Mouse (Mus musculus) thymus, adult 18-20 months (tissue): Measurements from ENCODE around the gene Asb13.
A peak's percentile ranks its signal among the peaks of the same experiment; 100 is the strongest.

ENCODE experiments used
- DNase-seq, 2 experiments: peaks; one replicate each; pipeline ENCODE4 v3.0.0; 2022; ENCODE audit warnings: mixed read lengths in 2 of 2

The Asb13 gene

DNA sequence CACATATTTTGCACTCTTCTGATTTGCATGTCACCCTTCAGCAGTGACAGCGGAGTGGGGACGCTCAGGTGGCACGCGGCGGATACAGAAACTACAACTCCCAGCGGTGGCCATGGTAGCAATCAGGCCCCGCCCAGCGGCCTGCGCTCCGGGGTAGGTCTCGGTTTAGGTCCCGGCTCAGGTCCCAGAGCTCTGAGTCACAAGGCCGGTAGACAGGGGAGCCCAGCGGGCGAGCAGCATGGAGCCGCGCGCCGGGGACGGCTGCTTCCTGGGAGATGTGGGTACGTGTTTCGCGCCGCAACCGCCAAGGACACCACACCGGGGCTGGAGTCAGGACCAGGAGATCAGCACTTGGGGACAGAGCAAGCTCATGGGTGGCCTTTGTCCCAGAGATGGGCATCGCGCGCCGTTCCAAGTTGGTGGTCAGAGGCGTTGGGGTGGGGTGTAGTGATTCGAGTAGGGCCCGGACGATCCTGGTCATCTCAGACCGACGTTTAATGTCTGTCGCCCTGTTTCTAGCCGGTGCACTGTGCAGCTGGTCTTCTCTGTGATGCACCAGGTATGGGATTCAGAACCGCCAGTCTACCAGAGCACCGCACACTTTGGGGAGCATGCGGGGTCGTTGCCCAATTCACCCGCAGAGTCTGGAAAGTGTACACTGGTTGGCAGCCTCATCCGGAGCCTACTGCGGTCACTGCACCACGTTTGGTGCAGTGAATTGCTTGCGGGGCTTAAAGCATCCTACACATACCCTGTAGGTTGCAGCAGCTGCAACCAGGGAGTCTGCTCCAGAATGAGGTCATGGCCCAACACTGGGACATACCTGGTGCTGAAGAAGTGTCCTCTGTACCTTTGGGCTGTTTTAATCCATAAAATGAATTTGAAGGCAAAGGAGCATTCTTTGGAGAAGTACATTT lies at the start of gene Asb13:
Gene Asb13, plus strand, starts transcription at position 138 of the 917 bp plus-strand sequence.
- peak; percentile 83 for DNase-seq

DNA sequence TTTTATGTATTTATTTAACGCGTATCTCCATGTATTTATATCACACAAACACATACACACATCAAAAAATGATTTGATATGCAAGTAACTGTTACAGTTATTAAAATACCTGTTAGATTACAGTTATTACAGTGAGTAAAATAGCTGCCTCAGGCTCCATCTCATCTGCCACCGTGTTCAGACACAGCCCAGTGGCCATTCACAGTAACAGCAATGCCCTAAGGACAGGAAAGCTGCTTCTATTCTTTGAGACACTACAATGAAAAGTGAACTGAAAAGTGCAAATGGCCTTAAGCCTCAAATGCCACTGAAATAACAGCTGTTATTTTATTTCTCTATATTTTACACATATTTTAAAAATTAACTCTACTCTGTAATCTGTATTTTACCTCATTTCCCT lies 43.0 kb upstream of the Asb13 start:
- no peak for DNase-seq

DNA sequence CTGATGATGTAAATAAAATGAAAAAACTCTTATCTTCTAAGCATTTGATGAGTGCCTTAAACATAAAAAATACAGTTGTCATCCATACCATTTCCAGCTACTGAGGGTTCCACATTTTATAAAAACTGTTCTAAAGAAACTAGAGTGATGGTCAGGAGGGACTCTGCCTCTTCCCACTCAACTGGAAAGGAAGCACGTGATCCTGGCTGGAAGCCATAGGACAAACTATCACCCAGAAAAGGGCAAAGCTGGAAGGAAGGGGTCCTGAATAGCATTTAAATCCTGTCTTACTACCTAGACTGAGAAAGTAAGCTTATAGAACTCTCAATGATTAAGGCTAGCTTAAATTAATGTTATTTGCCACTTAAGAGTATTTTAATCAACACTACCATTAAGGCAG lies 39.5 kb upstream of the Asb13 start:
- DNase-seq: no peak

DNA sequence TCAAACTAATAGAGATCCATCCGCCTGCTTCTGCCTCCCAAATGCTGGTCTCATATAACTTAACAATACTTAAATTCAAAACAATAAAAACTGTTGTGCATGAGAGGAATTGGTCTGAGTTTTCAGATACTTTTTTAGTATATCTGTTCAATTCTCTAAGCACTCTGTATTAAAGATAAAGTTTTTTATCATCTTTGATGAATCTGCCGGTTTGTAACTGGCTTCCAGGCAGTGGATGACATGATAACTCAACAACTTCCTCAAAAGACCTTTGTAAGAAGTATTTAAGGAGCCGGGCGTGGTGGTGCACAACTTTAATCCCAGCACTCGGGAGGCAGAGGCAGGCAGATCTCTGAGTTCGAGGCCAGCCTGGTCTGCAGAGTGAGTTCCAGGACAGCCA lies 37.6 kb upstream of the Asb13 start:
- DNase-seq: no peak

DNA sequence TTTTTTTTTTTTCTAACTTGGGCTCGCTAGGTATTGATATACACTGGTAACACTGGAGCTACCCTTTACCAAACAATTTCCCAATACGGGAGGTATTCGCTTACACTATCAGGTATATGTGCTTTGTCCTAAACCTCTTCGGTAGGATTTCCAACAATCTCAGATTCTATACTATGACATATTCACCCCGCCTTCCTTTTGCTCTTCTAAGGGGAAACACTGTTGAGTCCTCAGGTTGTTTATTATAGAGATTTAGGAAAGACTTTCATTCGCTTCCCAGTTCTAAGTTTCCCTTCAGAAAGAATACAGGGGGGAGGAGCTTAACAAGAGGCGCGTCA lies 24.1 kb upstream of the Asb13 start:
- no peak for DNase-seq

DNA sequence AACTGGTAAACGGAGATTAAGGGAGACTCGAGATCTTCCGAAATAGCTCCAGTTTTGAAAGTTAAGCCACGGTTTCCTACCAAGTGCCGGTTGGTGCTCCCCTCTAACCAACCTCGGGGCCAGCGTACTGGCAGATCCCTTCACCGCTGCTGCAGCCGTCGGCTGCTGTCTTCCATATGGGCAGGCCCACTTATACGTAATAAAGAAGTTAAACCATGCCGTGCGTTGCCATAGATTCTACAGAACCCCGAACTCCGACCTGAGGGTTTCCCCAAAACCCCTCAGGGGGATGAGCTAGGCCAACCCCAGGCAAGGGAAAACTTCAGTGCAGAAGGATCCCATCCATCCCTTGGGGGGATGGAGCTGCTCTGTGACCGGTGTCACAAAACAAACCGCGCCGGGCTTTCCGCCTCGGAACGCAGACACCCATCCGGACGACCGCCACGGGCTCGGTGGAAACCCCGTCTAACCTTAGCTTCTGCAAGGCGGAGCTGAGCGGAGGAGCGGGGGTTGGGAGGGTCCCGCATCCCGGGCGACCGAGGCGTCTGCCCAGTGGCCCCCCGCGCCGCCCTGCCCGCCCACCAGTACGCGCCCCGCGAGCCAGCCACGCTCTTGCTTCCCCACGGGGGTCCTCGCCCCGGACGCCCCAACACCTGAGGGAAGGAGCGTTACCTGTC lies 23.6 kb upstream of the Asb13 start:
- DNase-seq: no peak

DNA sequence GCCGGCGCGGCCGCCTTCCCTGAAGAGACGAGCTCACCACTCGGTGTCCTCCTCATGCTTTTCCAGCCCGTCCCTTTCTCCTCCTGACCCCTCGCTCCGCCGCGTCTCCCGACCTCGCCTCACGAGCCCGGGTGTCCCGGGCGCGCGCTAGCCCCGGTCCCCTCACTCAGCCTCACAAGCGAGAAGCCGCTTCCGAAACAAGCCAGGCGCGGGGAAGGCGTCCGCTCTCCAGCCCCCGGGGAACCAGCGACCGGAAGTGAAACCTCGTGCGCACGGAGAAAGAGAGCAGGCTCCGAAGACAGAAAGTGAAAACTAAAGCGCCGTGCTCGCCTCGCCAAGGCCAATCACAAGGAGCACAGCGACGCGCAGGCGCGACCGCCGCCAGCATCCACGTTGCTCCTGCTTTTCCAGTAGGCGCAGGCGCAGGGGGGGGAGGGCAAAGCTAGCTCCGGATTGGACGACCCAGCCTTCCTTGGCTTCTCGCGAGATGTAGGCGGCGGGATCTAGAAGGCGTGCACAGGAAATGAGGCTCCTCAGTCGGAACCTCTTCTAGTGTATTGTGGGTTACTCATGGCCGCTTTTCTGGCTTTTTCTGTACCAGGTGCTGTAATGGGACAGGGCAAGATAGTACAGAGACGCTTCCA lies 22.9 kb upstream of the Asb13 start, which contains the start of gene Fam208b:
Gene Fam208b, minus strand, starts transcription at position 314 of the 644 bp plus-strand sequence.
- peak; percentile 98 for DNase-seq

DNA sequence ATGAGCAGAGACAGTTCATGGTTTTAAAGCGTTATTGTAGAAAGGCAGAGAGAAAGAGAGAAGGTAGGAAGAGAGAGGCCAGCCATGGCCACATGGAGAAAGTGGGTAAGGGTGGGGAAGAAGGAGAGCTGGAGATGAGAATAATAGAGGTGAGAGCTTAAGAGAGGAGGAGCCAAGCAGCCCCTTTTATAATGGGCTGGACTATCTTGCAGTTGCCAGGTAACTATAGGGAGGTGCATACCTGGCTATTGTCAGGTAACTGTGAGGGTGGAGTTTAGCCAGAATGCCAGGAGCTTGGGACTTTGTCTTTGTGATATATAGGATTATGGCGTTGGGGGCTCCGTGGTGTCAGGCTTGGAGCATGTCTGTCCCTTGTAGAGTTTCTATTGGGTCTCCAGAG lies 6.7 kb upstream of the Asb13 start:
- no peak for DNase-seq

DNA sequence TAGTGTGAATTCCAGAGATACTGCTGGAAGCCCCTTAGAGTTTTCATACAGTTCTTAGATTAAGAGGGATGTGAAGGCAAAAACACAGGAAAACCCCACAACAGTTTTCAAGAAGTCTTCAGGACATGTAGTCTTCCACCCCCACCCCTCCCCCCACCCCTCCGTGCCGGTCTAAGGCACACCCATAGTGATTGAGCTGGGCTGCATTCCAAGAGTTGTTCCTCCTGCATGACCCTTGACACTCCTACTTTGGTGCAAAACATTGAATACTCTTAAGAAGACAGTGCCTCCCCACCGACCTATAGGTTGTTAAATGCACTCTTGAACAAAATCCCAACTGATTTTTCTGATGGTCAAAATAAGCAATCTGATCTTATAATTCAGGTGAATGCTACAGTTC lies 5.7 kb upstream of the Asb13 start:
- DNase-seq: no peak

DNA sequence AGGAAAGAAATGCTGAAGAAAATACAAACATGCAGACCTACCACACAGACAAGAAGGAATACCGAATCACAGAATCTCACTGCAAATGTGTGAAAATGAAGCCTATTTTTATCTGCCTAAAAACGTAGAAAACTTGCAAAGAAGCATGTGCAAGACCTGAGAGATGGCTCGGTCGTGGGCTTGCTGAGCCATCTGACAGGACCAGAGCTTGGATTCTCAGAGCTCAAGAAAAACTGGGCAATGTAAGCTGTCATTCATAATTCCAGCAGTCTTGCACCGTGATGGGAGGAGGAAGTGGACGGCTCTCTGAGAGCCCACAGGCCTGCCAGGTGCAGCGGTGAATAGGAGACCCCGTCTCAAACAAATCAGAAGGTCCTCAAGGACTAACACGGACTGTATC lies 1.3 kb upstream of the Asb13 start:
- DNase-seq: no peak

DNA sequence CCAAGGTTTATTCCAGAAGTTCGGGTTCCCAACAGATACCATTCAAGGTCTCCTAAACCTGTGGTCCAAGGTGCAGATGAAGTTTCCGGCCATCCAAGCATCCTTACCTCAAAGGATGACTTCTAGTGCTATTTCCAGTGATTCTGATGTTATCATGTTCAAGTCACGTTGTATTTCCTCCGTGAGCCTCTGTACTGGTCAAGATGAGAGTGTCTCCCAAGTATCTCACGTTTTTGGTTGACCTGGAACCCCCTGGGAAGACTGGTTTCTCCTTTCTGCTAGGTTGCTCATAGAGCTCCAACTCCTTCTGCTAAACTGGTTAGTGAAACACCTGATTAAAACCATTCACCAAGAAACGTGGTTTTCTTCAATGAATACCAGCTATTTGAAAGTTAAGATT lies 701 bp upstream of the Asb13 start:
- no peak for DNase-seq

DNA sequence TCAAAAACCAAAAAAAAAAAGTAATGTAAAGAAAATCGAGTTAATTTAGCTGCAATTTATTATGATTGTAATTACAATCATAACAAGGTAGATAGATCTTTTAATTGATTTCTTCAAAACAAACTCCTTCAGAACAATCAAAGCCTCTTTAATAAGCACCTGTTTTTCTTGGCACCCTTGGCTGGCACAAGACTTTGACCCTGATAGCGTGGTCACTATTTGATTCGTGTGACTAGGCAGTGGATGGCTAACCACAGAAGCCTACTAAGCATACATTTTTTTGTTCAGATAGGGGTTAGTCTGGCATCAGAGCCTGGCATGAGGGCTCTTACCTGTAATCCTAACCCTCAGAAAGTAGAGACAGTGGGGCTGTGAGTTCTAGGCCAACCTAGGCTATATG lies 1.2 kb downstream of the Asb13 start:
- no peak for DNase-seq

DNA sequence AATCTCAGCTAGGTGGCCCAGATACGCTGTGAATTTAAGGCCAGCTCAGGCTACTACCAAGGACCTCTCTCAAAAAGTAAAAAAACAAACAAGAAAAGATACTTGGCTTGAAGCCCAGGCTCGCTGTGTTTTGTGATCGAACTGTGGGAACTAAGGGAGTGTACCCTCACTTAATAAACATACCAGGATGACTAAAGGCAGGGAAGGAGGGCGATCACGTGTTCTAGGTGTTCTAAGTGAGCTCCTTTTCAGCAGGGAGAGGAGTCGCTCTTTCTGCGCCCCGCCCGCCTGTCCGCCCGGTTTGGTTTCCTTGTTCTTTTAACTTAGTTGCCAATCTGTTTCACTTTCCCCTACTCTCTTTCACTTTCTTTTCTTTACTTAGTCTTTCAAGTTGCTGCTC lies 3.0 kb downstream of the Asb13 start:
- peak; percentile 7 to 42 for DNase-seq

DNA sequence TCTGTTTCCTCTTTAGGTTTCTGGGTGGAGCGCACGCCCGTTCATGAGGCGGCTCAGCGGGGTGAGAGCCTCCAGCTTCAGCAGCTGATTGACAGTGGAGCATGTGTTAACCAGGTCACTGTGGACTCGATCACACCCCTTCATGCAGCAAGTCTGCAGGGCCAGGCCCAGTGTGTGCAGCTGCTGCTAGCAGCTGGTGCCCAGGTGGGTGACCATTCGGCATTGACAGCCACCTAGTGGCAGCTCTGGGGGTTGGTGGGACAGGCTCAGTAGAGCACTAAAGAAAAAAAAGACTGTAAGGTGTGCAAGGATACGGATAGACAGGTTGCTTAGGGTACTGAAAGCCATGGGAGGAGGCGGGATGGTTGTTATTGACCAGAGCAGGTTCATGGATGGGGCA lies 8.2 kb downstream of the Asb13 start:
- DNase-seq: peak; percentile 10 to 17

DNA sequence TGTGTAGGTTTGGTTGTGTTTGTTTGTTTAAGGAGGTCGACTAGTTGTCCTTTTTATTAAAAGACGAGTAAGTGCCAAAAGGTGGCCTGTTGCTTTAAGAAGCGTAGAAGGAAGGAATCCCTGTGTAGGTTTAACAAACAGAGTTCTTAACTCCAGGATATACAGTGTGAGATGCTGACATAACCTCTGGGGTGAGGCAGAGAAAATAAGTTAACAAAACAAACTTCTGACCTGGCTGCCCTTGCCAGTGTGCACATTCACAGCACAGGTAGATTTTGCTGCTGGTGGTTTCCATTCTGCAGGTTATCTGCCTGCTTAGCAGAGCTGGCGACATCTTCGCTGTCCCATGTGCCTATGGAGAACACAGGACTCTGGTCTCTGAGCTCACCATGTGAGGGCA lies 8.7 kb downstream of the Asb13 start:
- DNase-seq: no peak

DNA sequence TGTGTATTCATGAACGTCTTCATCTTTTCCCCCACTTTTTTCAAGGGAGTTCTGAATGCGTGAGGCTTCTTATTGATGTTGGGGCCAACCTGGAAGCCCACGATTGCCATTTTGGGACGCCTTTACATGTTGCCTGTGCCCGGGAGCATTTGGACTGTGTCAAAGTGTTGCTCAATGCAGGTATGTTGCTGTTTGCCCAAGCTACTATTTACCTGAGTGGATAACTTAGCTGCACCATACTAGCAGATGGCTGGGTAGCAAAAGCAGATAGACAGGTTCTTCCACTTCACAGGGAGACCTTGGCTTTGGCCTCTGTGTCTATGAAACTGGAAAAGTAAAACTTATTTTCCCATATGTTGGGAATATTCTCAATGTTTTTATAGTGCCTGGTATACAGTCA lies 11.0 kb downstream of the Asb13 start:
- no peak for DNase-seq

DNA sequence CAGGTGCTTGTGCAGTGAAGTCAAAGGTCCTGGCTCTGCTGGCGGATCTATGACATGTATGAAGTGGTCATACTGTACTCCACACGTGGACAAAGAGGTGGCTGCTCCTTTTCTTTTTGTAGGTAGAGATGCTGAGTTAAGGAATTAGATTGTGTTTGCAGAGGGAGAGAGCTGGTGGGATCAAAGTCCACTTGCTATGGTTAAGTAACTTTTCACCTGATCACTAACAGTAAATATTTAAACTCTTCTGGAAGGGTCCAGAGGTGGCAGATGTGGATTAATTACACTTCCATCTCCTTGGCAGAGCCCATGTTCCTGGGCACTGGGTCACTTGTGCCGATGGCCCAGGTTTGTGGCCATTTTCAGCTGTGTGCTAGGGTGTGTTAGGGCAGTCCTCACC lies 12.1 kb downstream of the Asb13 start:
- no peak for DNase-seq

DNA sequence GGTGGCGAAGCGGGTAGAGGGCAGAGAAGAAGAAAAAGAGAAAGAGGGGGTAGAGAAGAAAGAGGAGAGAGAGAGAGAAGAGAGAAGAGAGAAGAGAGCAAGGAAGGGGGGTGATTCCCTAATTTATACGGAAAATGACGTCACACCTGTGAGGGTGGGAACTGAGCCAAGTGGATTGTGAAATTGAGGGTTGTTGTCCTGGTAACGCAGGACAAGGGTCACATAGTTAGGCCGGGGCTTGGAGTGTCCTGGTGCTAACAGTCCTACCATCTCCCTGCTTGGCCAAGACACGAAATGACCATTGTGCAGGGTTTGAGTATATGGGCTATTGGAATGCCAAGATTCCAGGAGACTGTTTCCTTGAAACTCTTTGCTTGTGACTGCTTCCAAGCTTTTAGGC lies 12.7 kb downstream of the Asb13 start:
- DNase-seq: no peak

DNA sequence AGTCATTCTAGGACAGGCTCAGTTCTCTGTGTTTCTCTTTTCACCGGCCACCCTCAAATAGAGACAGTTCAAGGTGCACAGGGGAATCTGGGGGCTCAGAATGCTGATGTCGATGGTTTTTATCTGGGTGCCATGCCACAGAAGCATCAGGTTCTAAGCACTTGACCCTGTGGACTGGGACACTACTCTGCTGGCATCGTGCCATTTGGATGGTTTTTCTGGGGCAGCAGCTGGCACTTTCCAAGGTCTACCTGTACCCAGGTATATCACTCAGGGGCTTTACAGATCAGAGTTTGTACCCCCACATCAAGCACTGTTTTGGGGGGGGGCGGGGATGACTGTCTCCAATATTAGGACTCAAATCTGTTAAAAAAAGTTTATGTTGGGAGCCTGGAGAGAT lies 16.7 kb downstream of the Asb13 start:
- DNase-seq: no peak

DNA sequence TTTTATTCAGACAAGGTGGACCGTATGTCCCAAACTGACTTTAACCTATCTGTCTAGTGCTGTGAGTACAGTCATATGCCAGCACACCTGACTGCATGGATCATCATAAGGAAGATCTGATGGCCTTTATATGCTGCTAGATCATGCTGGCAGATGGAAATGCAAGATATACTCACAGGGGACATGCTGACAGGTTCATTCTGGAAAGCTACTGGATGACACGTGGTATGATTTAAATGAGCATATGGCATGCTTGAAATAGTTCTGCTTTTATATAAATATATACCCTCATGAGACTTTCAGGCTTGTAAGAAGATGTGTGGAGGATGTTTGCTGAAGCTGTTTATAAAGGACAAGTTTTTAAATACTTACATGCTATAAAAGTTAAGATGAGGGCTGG lies 20.6 kb downstream of the Asb13 start:
- no peak for DNase-seq

DNA sequence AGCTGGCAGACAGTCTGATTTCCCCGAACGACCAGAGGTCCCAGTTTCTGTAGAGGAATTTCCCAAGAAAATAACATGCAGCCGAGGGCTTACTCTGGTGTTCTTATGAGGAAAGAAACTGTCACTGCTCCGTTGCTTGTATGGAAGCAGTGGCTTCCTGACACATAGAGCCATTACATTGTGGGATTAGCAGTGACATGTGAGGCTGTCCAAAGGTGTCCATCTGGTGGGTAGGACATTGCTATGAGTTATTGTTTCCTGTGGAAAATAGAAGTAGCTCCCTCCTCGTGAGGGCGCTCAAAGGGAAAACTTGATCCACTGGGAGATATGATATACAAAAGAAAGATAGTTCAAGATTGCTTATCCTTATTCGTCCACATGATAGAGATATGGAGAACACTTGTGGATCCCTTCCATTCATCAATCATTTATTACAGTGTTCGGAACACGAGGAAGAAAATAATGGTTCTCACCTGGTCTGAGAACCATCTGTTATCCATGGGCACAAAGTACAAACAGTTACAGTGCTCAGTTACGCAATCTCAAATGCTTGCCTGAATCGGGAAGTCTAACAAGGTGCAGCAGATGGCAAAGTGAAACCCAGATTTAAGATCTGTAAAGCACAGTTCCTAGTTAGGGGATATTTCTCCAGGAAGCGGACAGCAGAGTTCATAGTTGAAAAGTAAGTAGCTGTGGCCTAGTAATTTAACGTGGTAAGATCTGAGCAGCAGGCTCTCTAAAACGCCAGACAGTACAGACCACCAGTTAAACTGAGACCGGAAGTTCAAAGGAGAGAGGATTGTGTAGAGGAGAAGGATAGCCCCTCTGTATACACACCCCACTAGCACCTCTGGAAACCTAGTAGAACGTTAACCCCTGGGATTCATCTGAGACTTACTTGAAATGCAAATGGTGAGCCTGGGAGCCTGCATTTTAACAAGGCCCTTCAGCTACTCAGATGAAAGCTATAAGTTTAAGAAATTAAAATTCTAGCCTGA lies 25.6 kb downstream of the Asb13 start:
- DNase-seq: no peak

DNA sequence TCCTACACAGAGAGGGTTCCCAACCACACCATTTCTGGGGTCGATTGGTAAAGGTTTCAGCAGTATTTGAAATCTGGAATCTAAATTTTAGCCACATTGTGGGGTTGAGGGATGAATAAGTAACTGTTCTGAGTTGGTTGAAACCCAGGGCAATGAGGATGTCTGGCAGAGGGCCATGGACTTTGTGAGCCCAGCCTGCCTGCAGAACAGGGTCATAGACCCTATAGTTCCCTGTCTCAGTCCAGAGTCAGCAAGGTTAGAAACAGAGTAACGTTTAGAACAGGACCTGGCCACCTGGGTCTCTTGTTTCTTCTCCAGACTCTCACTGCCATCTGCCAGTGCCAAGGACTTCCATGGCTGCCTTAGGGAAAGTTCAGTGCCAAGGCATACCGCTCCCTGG lies 30.4 kb downstream of the Asb13 start:
- DNase-seq: no peak

DNA sequence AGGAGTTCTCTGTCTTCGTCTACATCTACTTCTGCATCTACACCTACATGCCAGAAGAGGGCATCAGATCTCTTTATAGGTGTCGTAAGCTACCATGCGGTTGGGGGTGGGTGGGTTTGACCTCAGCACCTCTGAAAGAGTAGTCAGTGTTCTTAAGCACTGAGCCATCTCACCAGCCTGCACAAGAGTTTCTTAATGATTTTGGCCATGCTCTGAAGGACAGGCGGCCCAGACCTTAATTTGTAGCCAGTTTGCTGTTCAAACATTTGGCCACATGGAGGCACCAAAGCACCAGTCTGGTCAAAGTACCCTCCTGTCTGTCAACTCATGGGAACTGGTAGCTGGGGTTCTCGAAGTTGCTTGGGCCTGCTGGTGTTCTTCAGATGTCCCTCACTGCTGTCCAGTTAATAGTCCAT lies 31.5 kb downstream of the Asb13 start:
- DNase-seq: peak in 1 of 2 experiments; percentile 20
